Mouse (Mus musculus) kidney, postnatal 0 days (tissue): Measurements from ENCODE around the gene Stat3. TPM values are rescaled to one million over a fixed set of nuclear protein-coding genes. Genes with fewer than 3 reads are reported as not detected.
A peak's percentile ranks its signal among the peaks of the same experiment; 100 is the strongest.

Experiments used
- ATAC-seq: fragments of 200-750 bp; cut with Nextera tagmentation; replicated peaks from 2 replicates; pipeline ENCODE4 v1.8.0; 2017; ENCODE audit warnings: low read depth, moderate number of reproducible peaks, moderate TSS enrichment, moderate library complexity; ENCODE audit not compliant: low FRiP score
- DNase-seq: peaks from one replicate; pipeline ENCODE4 v3.0.0-alpha.2; 2016; ENCODE audit warnings: low spot score
- H3K27ac ChIP-seq: fragments of 300-500 bp; sonication (generic); 2 replicates; pipeline ENCODE4 v1.5.1; 2014; ENCODE audit warnings: mild to moderate bottlenecking
- H3K27me3 ChIP-seq: fragments of 300-500 bp; sonication (generic); 2 replicates; pipeline ENCODE4 v1.6.1; 2014; ENCODE audit warnings: low read length, mixed read lengths; ENCODE audit not compliant: insufficient read depth
- H3K36me3 ChIP-seq: fragments of 300-500 bp; sonication (generic); 2 replicates; pipeline ENCODE4 v1.6.1; 2014; ENCODE audit warnings: low read length, mixed read lengths; ENCODE audit not compliant: insufficient read depth
- H3K4me1 ChIP-seq: fragments of 300-500 bp; sonication (generic); replicated peaks from 2 replicates; pipeline ENCODE4 v1.6.1; 2014; ENCODE audit warnings: antibody characterized with exemption, low read length, mixed read lengths; ENCODE audit not compliant: insufficient read depth
- H3K4me2 ChIP-seq: fragments of 300-500 bp; sonication (generic); 2 replicates; pipeline ENCODE4 v1.6.1; 2014; ENCODE audit warnings: mild to moderate bottlenecking, low read length, moderate library complexity, mixed read lengths
- H3K4me3 ChIP-seq: fragments of 300-500 bp; sonication (generic); replicated peaks from 2 replicates; pipeline ENCODE4 v1.5.1; 2014; ENCODE audit warnings: low read depth, low read length
- H3K9ac ChIP-seq: fragments of 300-500 bp; sonication (generic); 2 replicates; pipeline ENCODE4 v1.6.1; 2014; ENCODE audit warnings: low read depth, low read length
- H3K9me3 ChIP-seq: fragments of 300-500 bp; sonication (generic); replicated peaks from 2 replicates; pipeline ENCODE4 v1.6.1; 2016; ENCODE audit warnings: low read length, inconsistent platforms, mixed read lengths
- CTCF ChIP-seq: IDR thresholded peaks from 2 replicates; pipeline ENCODE4 v1.5.1; 2016; ENCODE audit warnings: antibody characterized with exemption, low read depth, mild to moderate bottlenecking, moderate library complexity
- WGBS: fragments of 180-500 bp; shearing (Covaris S2); extraction: QIAGEN DNeasy Blood & Tissue Kit; methylation state at CpG from one replicate; pipeline ENCODE4 v1.1.7; 2014; 5-methylcytosine and 5-hydroxymethylcytosine counted together
- polyA plus RNA-seq: library from polyadenylated mRNA; unstranded; fragments of >200 nt; fragmentation: Nextera tagmentation; extraction: Ambion mirVana; gene quantifications from 2 replicates; pipeline ENCODE4 v1.2.1, GENCODE M21; 2015

The Stat3 gene
- polyA plus RNA-seq, 1 experiment from 2014 or later = 48.0 TPM

DNA sequence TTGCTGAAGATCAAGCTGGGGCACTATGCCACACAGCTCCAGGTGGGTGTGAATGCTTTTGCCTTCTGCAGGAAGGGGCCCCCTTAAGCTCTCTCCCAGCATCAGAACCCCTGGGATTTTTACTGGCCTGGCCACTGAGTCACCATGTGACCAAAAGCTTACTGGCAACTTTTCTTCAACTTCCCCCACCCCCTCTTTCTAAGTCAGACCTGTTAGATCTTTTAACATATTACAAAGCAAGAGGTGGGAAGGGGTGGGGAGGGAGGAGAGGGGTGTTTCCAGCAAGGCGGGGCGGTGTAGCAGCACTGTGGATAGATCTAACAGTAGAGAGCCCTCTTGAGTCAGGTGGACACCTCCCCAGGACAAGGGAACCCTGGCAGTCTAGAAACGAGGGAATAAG lies 77.5 kb downstream of the Stat3 start:
- no peak overlapping the region for H3K4me2 ChIP-seq
- H3K4me3 ChIP-seq = no peak overlapping the region
- H3K27ac ChIP-seq = no peak overlapping the region
- ATAC-seq (no peak), DNase-seq (no peak)
- no peak for TF ChIP-seq CTCF
- peaks cover 11% of the 10 kb centered on the region; the same call in 1 of the 2 replicates for H3K4me1 ChIP-seq
- no peaks in the 10 kb centered on the region for H3K36me3 ChIP-seq
- 48% methylated on average over 3 of the region's 3 CpGs for WGBS
- no peaks in the 10 kb centered on the region for H3K9me3 ChIP-seq
- no peaks in the 10 kb centered on the region for H3K27me3 ChIP-seq
- H3K9ac ChIP-seq = no peak overlapping the region

DNA sequence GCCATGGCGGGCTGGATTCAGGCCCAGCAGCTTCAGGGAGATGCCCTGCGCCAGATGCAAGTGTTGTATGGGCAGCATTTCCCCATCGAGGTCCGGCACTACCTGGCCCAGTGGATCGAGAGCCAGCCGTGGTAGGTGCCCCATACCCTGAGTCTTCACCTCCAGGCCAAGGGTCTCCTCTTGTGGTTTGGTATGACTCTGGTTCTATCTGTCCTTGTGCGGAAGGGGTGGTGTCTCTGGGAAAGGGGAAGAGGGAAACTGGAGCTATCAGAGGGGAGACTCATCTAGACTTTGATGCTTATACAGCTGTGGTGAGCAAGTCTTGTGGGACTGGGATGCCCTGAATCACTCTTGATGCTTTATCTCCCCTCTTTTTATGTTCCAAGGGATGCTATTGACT lies 78.0 kb downstream of the Stat3 start:
- Histone ChIP-seq H3K4me3 (no peak overlapping the region), H3K9me3 (no peaks in the 10 kb centered on the region), H3K36me3 (no peaks in the 10 kb centered on the region), H3K27ac (no peak overlapping the region), H3K9ac (no peak overlapping the region), H3K4me2 (no peak overlapping the region), H3K4me1 (peaks cover 11% of the 10 kb centered on the region; the same call in 1 of the 2 replicates), H3K27me3 (no peaks in the 10 kb centered on the region)
- ATAC-seq (no peak), DNase-seq (no peak)
- TF ChIP-seq CTCF = no peak
- WGBS = 87% methylated on average over 7 of the region's 7 CpGs

DNA sequence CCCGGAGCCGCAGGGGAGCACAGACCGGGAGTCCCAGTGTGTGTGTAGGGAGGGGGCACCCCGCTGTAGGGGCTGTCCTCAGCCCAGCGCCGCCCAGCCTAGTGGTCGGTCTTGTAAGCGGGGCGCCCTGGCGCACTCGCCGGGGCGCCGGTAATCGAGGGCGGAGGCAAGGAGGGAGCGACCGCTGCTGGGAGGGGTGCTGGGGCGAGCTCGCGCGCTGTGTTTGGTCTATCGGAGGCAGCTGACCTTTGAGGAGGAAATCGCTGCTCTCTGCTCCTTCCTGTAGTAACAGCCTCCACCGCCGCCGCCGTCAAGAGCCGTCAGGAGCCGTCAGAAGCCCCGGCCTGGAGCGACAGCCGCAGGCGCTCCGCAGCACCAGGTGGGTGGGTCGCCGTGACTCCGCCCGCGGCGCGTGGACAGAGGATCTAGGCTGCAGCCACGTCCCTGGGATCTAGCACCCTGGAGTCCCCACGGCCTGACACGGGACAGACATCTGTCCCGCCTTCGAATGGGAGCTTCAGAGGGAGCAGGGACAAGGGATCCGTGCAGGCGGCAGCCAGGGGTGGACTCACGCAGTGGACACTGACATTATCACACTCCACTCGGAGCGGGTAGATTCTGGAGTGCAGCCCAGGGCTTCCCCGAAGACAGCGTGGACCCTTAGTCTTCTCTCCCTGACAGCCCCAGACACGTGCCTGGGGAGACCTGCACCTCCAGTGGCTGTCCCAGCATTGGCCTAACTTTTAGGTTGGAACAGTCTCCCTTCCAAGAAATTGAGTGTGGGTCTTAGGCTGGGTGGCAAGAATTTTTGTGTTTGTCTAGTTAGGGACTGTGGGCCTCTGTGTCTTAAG lies 78.9 kb downstream of the Stat3 start:
- ATAC-seq = peak; percentile 89

DNA sequence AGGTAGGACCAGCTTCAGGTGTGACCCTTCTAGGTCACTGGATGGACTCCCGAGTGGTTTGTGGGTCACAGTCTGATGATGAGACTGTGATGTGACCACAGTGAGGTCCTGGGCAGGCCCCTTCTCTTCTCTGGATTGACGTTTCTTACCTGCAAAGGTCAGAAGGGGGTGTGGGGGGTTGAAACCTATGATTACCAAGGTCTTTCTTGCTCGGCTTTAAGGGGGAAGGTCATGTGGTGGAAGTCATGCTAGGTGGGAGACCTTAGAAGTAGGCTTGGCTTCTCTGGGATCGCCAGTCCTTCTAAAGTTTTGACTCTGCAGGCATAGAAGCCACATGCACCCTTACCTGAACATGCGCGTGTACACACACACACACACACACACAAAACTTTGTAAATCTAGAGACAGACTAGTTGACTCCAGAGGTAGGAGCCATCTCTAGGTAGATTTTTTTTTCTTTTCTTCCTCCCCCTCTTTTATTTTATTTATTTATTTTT lies 79.7 kb downstream of the Stat3 start:
- TF ChIP-seq CTCF = no peak
- Histone ChIP-seq H3K9me3 (no peaks in the 10 kb centered on the region), H3K4me1 (peaks cover 11% of the 10 kb centered on the region; the same call in 1 of the 2 replicates), H3K27me3 (no peaks in the 10 kb centered on the region), H3K9ac (peak overlapping the region; percentile 54), H3K27ac (0 out of 2 replicates have a peak overlapping the region, but pooled peaks have one; percentile 47), H3K4me3 (peak overlapping the region; percentile 45), H3K36me3 (no peaks in the 10 kb centered on the region), H3K4me2 (peak overlapping the region; percentile 84)
- 50% methylated on average over 6 of the region's 6 CpGs for whole genome bisulfite sequencing
- DNase-seq (no peak), ATAC-seq (0 out of 2 replicates have a peak, but pooled peaks have one; percentile 3)

More for the DNA sequence above, 78.9 kb downstream of the Stat3 start:
- peak overlapping the region; percentile 54 for H3K9ac ChIP-seq
- H3K9me3 ChIP-seq = no peaks in the 10 kb centered on the region
- DNase-seq = peak; percentile 92
- peak overlapping the region; percentile 84 for H3K4me2 ChIP-seq
- peak overlapping the region; percentile 45 for H3K4me3 ChIP-seq
- H3K27me3 ChIP-seq = no peaks in the 10 kb centered on the region
- H3K27ac ChIP-seq = peak overlapping the region; percentile 47; the same call in 1 of the 2 replicates
- H3K36me3 ChIP-seq = no peaks in the 10 kb centered on the region
- TF ChIP-seq CTCF = no peak
- H3K4me1 ChIP-seq = peaks cover 11% of the 10 kb centered on the region; the same call in 1 of the 2 replicates
- WGBS = 2% methylated on average over 54 of the region's 55 CpGs

DNA sequence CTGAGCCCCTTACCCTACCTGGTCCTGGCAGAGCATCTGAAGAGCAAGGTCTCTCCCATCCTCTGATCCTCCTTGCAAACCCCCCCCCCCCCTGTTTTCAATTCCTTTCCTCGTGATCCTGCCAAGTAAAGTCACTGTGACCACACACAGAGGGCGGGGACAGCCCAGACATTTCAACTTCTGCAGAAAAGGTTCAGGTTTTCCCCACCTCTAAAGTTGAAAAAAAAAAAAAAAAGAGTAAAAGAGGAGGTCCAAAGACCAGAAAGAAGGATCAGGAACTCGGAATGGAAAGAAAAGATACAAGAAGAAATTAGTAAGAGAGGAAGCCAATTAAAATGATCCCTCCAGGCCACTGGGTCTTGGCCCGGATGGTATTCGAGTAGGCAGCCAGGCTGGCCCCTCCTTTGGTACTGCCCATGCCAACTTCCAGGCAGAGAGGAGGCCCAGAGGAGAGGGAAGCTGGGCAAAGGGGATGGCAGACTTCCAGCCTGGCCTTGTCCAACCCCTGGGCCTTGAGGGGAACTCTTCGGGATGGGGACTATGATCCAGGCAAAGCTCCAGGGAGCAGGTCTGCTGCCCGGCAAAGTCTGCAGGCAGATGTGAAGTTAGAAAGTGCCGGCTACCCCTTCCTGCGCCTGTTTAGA lies 80.3 kb downstream of the Stat3 start, which contains the start of gene Stat5a:
Stat5a (plus strand) TSS at position 417 of the 644 bp plus-strand sequence.
- H3K36me3 ChIP-seq = no peaks in the 10 kb centered on the region
- H3K4me3 ChIP-seq = peak within 1 kb of the TSS; percentile 45
- peak within 1 kb of the TSS; percentile 54 for H3K9ac ChIP-seq
- peak within 1 kb of the TSS; percentile 84 for H3K4me2 ChIP-seq
- no peaks in the 10 kb centered on the region for H3K27me3 ChIP-seq
- 57% methylated on average over 9 of the region's 9 CpGs for WGBS
- no peaks in the 10 kb centered on the region for H3K9me3 ChIP-seq
- no peak for ATAC-seq
- H3K4me1 ChIP-seq = peaks cover 11% of the 10 kb centered on the region; the same call in 1 of the 2 replicates
- no peak for TF ChIP-seq CTCF
- no peak for DNase-seq
- H3K27ac ChIP-seq = peak within 1 kb of the TSS; percentile 47; the same call in 1 of the 2 replicates

DNA sequence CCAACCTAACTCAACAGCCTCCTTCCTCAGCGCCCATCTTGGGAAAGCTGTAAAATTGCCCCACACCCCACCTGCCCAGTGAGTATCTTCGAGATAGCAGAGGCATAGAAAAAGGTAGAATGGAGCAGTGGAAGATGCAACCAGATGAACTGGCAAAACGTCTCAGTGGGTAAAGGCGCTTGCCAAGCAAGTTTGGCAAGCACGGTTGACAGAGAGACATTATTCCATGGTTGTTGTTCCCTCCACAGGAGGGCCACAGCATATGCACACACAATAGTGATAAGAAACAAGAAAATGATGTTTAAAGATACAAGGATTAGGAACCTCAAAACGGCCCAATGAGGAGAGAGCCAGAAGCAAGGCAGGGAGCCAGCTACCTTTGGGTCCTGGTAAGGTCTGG lies 81.4 kb downstream of the Stat3 start:
- Histone ChIP-seq H3K4me1 (peaks cover 11% of the 10 kb centered on the region; the same call in 1 of the 2 replicates), H3K4me3 (no peak overlapping the region), H3K9me3 (no peaks in the 10 kb centered on the region), H3K27me3 (no peaks in the 10 kb centered on the region), H3K4me2 (no peak overlapping the region), H3K27ac (no peak overlapping the region), H3K9ac (no peak overlapping the region), H3K36me3 (no peaks in the 10 kb centered on the region)
- ATAC-seq (no peak), DNase-seq (no peak)
- TF ChIP-seq CTCF = no peak
- 70% methylated on average over 6 of the region's 6 CpGs for WGBS
